Mouse (Mus musculus) kidney, postnatal 10 days (tissue): ENCODE data around the gene Stk40.
"Not testable (repeated sequence)": the region's sequence is repeated elsewhere in the genome, so short reads cannot be mapped to it uniquely, and the experiment has no call there.

Experiments
- DNase-seq: peaks from one replicate; pipeline ENCODE4 v3.0.0; 2021; ENCODE audit warnings: mixed read lengths

Gene Stk40

DNA sequence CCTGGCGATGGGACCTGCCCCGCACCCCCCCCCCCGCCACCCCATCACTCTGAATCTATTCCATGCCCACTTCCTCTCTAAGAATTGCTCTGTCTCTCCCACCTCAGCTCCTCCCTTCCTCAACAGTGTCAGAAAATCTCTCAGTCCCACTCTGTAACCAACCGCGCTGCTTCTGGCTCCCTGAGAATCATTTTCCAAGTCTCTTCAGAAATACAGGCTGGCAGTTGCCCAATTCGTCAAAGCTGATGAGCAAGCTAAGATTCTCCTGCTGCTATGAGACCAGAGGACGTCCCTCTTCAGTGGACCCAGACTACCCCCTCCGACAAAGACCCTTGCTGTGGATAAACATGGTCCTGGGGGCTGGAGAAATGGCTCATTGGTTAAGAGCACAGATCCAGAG, 55.7 kb downstream of the Stk40 start:
- peak; percentile 50 for DNase-seq

DNA sequence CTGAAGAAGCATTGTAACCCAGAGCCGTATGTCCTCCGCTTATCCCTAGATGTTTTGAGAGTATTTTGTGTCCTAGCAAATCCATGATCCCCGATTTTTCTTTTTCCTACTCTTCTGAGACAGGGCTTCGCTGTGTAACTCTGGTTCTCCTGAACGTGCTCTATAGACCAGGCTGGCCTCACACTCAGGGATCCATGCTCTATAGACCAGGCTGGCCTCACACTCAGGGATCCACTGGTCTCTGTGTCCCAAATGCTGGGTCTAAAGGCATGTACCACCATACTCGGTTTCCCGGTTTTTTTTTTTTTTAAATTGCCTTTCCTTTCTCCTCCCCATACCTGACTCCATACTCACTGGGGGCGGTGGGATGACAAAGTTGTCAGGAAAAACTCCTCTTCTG, 57.2 kb downstream of the Stk40 start:
- no peak for DNase-seq

DNA sequence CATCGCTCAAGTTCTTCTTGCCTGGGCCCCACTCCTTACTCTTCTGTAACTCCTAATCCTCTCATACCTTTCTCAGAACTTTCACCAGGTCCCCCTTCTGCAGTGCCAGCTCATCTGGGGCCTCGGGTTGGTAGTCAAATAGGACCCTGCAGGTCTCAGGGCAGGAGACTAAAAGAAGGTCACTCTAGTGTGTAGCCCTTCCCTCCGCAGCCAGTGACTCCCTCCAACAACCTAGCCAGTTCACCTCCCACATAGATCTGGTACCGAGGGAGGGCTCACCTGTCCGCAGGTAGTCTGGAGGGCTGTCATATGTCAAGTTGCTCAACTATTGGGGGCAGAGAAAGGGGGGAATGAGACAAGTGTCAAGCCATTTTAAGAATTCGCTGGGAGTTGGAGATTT, 57.7 kb downstream of the Stk40 start:
- DNase-seq = peak; percentile 6

DNA sequence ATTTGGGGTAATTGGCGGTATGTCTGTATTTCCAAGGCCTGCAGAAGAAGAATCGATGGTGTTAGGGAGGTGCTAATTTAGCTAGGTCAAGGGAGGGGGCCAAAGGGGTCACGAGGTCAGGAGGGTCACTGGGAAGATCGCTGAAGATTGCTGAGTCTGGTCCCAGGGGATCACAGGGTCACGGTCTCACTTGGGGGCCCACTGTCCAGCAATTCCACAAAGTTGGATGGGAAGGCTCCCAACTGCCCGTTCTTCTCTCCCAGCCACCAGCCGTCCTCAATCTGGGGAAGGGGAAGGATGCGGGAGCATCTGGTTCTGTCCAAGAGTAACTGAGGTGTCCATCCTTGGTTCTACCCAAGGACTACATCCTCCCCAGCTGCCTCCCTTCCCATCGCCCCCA, 58.2 kb downstream of the Stk40 start:
- peak; percentile 51 for DNase-seq

DNA sequence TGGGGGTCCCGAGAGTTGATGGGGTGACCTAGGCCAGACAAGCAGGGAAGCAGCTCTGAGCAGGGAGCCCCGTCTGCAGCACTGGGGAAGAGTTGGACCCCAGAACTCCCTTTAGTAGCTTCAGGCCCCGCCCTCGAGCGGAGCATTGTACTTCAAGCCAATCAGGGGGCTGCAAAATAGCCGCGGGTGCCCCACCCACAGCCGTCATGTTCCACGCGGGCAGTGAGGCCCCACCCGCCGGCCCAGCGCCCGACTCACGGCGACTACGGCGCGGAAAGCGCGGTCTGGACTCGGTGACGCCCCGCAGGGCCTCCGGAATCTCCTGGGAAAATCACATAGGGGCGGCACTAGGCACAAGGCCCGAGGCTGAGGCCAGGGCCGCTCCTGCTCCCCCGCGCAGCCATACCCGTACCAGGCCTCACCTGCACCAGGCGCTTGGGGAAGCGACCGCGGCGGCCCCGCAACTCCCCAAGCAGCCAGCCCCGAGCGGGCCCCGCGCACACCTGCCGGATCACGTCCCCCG, 58.8 kb downstream of the Stk40 start:
- peak; percentile 96 for DNase-seq

DNA sequence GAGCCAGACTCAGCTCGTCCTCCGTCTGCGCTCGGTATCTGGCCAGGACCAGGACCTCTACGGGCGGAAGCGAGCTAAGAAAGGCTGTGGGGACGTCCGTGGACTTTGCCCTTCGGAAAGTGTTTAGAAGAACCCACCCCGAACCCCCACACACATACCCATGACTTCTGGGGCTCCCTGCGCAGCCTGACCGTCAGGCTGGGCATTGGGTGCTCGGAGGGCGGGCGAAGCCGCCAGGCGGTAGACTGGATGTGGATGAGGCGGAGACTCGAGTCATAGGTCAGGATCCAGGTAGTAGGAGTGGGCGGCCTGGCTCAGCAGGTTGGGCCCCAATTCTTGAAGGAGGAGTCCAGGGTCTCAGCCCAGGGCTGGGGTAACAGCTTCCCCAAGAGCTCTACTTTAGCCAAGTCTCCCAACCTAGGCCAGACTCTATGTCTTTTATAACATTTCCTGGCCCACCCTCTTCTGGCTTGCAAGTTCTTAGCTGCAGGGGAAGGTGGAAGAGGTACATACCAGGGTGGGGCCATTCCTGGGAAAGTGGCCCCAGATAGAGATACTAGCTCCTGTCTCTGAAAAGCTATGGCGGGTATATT, 59.4 kb downstream of the Stk40 start, which contains the start of gene Sh3d21:
TSS of gene Sh3d21 (minus strand) at position 425 of the 593 bp plus-strand sequence.
- DNase-seq = peak; percentile 61

DNA sequence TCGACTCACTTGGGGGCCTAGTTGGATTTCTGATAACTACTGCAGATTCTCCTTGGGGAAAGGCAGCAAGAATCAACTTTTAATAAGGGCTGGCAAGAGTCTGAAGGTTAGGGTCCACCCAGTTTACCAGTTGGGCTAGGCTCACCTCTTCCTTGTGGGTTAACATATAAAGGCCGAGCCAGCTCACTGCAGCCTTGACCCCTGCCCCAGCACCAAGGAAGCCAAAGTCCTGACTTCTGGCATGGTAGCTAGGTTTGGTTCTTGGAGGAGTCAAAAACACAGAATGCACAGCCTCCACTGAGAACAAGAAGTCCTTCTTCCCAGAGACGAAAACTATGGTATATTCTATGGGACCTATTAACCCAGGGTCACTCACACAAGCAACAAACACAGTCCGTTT, 59.9 kb downstream of the Stk40 start:
- peak; percentile 39 for DNase-seq

DNA sequence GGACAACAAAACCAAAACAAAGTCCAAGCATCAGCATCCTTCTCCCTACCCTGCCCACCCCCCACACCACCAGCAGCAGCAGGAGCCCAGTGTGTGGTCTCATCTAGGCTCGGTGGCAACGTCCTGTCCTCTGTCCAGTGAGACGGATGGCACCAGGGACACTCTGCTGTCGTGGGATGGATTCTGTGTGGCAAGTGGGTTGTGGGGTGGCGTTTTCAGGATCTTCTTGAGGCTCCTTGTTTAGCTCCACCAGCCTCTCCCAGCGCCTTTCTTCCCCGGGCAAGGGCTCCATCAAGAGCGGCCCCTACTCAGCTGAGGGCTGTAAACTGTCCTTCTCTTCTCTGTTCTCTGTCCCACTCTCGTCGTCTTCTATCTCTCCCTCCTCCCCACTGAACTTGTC, 61.3 kb downstream of the Stk40 start:
- not testable (repeated sequence) for DNase-seq

DNA sequence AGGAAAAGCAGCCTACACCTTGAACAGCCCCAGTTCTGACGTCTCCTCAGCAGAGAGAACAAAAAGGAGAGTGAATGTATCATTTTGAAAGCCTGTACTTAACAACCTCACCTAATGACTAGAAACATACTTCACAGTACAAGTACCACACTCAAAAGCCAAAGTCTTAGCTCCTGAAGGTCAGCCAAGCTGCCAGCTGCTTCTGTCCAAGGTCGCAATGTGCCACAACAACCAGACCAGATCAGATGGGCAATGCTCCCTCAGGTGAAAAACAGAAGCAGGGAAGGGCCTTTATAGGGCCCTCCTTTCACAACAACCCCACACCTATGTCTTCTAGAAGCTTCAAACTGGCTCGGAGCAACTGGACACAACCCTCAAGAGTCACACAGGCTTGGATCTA, 62.3 kb downstream of the Stk40 start:
- peak; percentile 30 for DNase-seq

DNA sequence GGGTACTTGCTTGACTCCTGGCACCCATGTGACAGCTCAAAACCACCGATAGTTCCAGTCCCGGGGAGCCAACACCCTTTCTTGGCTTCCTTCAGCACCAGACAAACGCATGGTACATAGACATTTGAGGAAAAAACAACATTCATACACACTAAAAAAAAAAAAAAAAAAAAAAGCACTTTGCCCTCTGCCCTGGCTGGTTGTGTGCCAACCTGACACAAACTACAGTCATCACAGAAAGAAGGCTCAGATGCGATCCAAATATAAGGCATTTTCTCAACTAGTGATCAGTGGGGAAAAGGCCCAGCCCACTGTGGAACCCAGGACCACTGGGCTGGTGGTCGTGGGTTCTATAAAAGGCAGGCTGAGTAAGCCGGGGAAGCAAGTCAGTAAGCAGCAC, 65.1 kb downstream of the Stk40 start:
- DNase-seq = no peak

DNA sequence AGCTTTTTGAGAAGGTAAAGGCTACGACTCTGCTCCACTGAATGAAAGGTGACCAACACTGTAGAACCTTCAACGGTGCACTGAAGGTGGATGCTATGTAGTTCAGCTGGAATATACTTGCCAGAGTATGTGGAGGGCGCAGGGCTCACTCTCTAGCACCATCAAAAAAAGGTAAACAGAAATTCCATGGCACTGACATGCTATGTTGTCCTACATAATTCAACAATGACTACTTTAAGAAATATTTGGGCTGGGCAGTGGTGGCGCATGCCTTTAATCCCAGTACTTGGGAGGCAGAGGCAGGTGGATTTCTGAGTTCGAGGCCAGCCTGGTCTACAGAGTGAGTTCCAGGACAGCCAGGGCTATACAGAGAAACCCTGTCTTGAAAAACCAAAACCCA, 67.0 kb downstream of the Stk40 start:
- DNase-seq = not testable (repeated sequence)

DNA sequence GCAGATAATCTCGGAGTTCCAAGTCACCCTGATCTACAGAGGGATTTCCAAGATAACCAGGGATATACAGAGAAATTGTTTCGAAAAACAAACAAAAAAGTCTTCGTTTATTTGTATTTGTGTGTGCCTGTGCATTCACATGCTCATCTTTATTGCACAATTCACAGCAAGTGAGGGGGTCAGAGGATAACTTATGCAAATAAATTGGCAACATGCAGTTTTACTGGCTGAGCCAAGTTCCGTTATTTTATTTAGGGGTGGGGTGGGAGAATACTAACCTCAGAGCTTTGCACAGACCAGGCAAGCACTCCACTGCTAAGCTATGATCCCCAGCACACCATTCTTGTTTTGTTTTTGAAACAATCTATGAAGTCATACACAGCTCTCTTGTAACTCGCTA, 70.0 kb downstream of the Stk40 start:
- no peak for DNase-seq

DNA sequence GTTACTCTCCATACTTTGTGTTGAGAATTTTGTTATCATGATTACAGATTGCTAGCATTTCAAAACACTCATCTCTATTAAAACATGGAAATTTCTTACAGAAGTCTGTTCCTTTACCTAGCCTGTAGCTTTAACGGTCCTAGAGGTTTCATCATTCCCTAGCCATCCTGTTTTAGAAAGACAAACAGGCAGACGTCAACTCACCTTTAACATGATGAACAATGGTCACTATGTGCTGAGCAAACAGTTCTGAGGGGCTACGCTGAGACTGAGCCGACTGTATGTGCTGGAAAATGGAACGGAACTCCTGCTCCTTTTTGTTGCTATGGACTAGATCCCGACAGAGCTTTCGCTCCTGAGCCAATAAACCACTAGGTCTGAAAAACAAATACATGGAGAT, 72.2 kb downstream of the Stk40 start:
- DNase-seq = not testable (repeated sequence)

DNA sequence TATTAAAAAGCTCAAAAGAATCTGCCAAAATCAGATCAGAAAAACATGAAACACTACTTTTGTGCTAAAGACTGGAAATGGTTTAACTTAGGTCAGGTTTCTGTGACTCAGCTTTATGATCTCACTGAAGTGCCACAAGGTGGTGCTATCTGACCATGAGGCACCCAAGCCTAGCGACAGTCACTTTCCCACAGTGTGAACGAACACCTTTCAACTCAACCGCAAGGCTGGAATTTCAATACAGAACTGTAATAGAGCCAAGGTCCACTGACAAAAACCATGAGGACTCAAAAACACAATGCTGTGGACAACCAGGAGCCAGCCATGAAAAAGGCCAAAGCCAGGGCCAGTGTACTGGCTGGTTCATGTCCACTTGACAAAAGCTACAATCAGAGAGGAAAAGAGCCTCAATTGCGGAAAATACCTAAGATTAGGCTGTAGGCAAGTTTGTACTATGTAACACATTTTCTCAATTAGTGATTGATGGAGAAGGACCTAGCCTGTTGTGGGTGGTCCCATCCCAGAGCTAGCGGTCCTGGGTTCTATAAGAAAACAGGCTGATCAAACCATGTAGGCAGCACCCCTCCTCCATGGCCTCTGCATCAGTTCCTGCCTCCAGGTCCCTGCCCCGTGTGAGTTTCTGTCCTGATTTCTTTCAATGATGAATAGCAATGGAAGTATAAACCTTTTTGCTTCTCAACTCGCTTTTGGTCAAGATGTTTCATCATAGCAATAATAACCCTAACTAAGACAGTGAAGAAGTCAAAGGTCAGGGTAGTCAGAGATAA, 77.6 kb downstream of the Stk40 start:
- peak; percentile 71 for DNase-seq

DNA sequence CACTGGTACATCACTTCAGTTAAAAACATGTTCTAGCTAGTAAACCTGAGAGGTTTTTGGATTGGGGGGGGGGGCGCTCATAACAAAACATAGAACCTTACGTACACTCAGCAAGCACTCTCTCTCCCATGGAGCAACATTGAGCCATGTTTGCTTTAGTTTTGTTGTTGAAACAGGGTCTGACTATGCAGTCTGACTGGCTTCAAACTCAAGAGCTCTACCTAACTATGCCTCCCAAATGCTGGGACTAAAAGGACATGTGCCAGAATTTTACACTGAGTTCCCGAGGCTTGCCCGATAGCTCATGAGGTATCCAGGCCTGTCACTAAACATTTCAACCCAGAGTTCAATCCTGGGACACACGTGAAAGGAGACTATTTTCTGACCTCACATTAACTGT, 79.3 kb downstream of the Stk40 start:
- DNase-seq = no peak

DNA sequence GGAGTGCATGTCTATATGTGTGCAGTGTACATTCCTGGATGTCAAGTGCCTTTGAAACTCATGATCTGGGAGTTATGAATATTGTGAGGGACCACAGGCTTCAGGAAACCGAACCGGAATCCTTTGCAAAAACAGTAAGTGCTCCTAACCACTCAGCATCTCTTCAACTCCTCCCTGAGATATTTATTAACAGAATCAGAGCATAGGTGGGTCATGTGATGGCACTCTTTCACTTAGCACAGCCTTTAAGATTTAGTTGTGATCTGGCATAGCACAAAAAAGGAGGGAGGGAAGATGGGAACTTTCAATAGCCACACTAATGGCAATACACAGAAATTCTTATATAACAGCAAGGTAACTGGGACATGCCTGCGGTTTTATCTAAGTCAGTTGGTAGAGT, 83.3 kb downstream of the Stk40 start:
- DNase-seq = no peak
